Mouse (Mus musculus): Measurements from ENCODE around the gene Fancg.

DNA sequence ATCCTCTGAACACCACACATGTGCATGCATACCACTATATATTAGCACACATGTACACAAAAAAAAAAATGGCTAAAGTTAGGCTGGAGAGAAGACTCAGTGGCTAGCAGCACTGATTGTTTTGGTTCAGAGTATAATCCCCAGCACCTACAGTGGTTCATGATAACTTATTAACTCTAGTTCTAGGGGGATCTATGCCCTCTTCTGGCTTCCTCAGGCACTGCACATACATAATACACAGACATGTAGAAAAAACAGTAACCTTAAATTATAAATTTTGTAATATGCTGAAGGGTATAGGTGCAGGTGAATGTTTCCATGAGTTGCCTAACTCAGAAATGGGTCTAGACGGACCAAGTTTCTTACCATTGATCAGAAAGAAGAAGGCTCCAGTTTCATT is 22.0 kb downstream of the Fancg start:
- TF ChIP-seq GATA1 (IDR thresholded peaks at IDR 0.05; ENCODE audit: borderline replicate concordance, low read length) (no peak), FLI1 (IDR thresholded peaks at IDR 0.05; ENCODE audit: low read length) (no peak)

All from megakaryocyte, embryonic 14.5 days (primary cell).